Mouse (Mus musculus): Measurements from ENCODE around the gene Plcxd2. TPM values are rescaled to one million over a fixed set of nuclear protein-coding genes. Genes with fewer than 3 reads are reported as not detected.

The Plcxd2 gene
- polyA plus RNA-seq, 1 experiment from 2014 or later: 16.6 TPM

DNA sequence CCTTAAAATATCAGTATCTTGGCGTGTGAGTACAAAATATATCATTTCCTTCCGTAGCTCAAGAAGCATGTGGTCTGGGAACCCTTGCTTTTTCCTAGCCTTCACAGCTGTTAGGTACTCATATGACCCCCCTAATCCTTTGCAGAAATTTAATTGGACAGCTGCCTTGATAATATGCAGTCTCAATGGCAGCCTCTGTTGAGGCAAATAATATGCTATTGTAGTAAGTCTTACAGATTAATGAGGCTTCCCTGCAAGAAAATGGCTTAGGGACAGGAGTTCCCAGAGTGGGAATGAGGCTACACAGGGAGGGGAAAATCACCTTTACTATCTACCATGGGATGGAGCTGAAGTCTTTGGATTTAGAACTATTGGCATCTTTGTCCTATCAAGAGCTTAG lies 73.5 kb downstream of the Plcxd2 start:
- H3K27ac ChIP-seq (ENCODE audit: low read depth, low read length): no peak overlapping the region

DNA sequence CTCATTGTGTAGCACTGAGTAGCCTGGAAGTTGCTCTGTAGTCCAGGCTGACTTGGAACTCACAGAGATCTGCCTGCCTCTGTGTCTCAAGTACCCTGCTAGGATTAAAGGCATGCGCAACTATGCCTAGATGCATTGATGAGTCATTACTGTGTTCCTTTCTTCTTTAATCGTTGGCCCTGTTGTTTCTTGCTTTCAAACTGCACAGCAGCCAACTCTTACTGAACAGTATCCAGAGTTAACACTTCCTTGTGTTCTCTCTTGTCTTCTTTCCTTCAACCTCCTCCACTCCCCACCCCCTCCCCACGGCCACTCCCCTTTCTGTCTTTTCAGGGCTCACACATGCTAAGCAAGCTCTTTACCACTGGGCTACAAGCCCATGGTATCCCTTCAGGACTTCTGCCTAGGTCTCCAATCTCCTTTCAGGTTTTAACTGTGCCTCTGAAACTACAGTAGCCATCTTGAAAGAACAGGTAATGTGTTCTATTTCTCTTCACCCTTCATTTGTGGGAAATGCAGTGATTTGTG lies 74.0 kb downstream of the Plcxd2 start:
- no peak for ATAC-seq
- no peak overlapping the region for H3K4me3 ChIP-seq (ENCODE audit: low read length)
- no peak overlapping the region for H3K9ac ChIP-seq (ENCODE audit: low read depth, low read length)
- no peaks in the 10 kb centered on the region; the same call in none of the 2 replicates for H3K4me1 ChIP-seq (ENCODE audit: control insufficient read depth, insufficient read depth, low read depth, low read length)
- H3K27ac ChIP-seq (ENCODE audit: low read depth, low read length): no peak overlapping the region
- no peak overlapping the region for H3K4me2 ChIP-seq (ENCODE audit: low read length)
- H3K27me3 ChIP-seq (replicated peaks; ENCODE audit: control insufficient read depth, insufficient read depth, low read length): no peaks in the 10 kb centered on the region
- H3K9me3 ChIP-seq (ENCODE audit: control insufficient read depth, low read length): no peaks in the 10 kb centered on the region
- WGBS: 73% methylated on average over 3 of the region's 3 CpGs
- H3K36me3 ChIP-seq (ENCODE audit: control insufficient read depth, insufficient read depth, low read length): no peaks in the 10 kb centered on the region

More for the DNA sequence above, 73.5 kb downstream of the Plcxd2 start:
- 44% methylated on average over 2 of the region's 2 CpGs for WGBS
- H3K36me3 ChIP-seq (ENCODE audit: control insufficient read depth, insufficient read depth, low read length): no peaks in the 10 kb centered on the region
- no peak overlapping the region for H3K4me3 ChIP-seq (ENCODE audit: low read length)
- no peaks in the 10 kb centered on the region; the same call in none of the 2 replicates for H3K4me1 ChIP-seq (ENCODE audit: control insufficient read depth, insufficient read depth, low read depth, low read length)
- ATAC-seq: no peak; the same call in 1 of the 2 replicates
- H3K9me3 ChIP-seq (ENCODE audit: control insufficient read depth, low read length): no peaks in the 10 kb centered on the region
- H3K9ac ChIP-seq (ENCODE audit: low read depth, low read length): no peak overlapping the region
- H3K27me3 ChIP-seq (replicated peaks; ENCODE audit: control insufficient read depth, insufficient read depth, low read length): no peaks in the 10 kb centered on the region
- H3K4me2 ChIP-seq (ENCODE audit: low read length): no peak overlapping the region

DNA sequence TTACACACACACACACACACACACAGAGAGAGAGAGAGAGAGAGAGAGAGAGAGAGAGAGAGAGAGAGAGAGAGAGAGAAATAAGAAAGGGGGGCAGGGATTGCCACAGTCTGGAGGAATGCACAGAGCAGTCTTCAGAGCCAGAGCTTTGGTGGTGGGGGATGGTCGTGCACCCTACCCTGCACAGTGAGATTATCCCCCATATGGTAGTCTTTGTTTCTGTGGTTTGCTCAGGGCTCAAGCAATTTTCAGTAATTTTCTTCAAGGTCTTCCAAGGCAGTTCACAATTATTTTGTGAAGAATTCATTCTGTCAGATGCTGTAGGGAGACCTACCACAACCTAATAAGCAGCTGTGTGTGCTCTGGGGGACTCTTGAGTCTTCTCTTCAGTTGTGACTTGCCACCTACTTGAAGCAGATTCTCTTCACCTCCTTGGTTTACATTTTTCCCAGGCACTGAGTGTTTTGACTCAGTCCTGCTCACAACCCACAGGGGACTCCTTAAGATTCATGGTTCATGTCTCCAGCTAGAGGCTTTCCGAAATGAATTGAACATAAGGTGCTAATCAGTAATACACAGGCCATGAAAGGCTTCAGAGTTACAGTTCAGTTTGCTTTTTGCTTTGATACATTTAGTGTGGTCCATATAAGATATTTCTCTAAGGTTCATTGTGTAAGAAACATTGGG lies 75.2 kb downstream of the Plcxd2 start:
- no peak overlapping the region for H3K4me3 ChIP-seq (ENCODE audit: low read length)
- ATAC-seq: peak; percentile 58; the same call in 1 of the 2 replicates
- WGBS: 58% methylated on average over 2 of the region's 2 CpGs
- no peaks in the 10 kb centered on the region for H3K27me3 ChIP-seq (replicated peaks; ENCODE audit: control insufficient read depth, insufficient read depth, low read length)
- H3K4me1 ChIP-seq (ENCODE audit: control insufficient read depth, insufficient read depth, low read depth, low read length): no peaks in the 10 kb centered on the region; the same call in none of the 2 replicates
- H3K4me2 ChIP-seq (ENCODE audit: low read length): no peak overlapping the region
- H3K9me3 ChIP-seq (ENCODE audit: control insufficient read depth, low read length): no peaks in the 10 kb centered on the region
- H3K9ac ChIP-seq (ENCODE audit: low read depth, low read length): no peak overlapping the region
- no peak overlapping the region for H3K27ac ChIP-seq (ENCODE audit: low read depth, low read length)
- no peaks in the 10 kb centered on the region for H3K36me3 ChIP-seq (ENCODE audit: control insufficient read depth, insufficient read depth, low read length)

DNA sequence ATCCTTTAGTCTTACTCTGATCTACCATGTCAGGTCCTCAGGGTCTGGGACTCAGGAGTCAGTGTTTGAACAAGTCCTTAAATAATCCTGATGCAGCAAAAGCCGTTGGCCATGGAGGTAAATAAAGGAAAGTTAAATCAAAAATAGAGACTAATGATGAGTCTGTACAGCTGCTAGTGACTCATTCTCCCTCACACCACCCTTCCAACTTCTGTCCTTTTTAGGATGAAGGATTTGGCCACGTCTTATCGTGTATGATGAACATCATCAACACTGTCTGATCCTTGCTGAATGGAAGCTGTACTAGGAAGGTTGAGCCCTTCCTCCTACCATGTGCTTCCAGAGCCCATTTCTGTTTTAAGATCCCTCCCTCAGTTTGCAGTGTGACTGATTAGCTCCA lies 79.7 kb downstream of the Plcxd2 start:
- H3K4me1 ChIP-seq (ENCODE audit: control insufficient read depth, insufficient read depth, low read depth, low read length): no peaks in the 10 kb centered on the region; the same call in 1 of the 2 replicates
- no peak overlapping the region for H3K9ac ChIP-seq (ENCODE audit: low read depth, low read length)
- no peak for ATAC-seq
- H3K9me3 ChIP-seq (ENCODE audit: control insufficient read depth, low read length): no peaks in the 10 kb centered on the region
- H3K27ac ChIP-seq (ENCODE audit: low read depth, low read length): no peak overlapping the region
- no peaks in the 10 kb centered on the region for H3K36me3 ChIP-seq (ENCODE audit: control insufficient read depth, insufficient read depth, low read length)
- no peaks in the 10 kb centered on the region for H3K27me3 ChIP-seq (replicated peaks; ENCODE audit: control insufficient read depth, insufficient read depth, low read length)
- no peak overlapping the region for H3K4me2 ChIP-seq (ENCODE audit: low read length)
- 93% methylated on average over 3 of the region's 3 CpGs for WGBS
- H3K4me3 ChIP-seq (ENCODE audit: low read length): no peak overlapping the region

DNA sequence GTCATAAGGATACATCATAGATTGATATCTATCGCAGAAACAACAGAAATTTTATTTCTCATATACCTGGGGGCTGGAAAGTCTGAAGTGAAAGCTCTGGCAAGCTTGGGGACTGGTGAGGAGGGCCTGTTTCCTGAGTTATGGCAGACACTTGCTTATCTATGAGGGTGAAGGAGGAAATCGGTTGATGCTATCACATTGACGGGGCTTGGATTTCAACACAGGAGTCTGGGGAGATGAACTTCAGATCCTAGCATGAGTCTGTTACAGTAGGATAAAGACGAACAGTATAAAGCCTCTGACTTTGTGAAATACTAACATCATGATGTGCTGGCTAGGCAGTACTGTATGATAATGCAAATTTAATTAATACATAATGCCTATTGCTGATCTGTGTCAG lies 81.9 kb downstream of the Plcxd2 start:
- no peaks in the 10 kb centered on the region for H3K36me3 ChIP-seq (ENCODE audit: control insufficient read depth, insufficient read depth, low read length)
- no peak overlapping the region for H3K4me3 ChIP-seq (ENCODE audit: low read length)
- no peak overlapping the region for H3K9ac ChIP-seq (ENCODE audit: low read depth, low read length)
- no peak overlapping the region for H3K4me2 ChIP-seq (ENCODE audit: low read length)
- H3K27me3 ChIP-seq (replicated peaks; ENCODE audit: control insufficient read depth, insufficient read depth, low read length): no peaks in the 10 kb centered on the region
- H3K4me1 ChIP-seq (ENCODE audit: control insufficient read depth, insufficient read depth, low read depth, low read length): no peaks in the 10 kb centered on the region
- ATAC-seq: no peak
- WGBS: 91% methylated on average over 4 of the region's 4 CpGs
- no peak overlapping the region for H3K27ac ChIP-seq (ENCODE audit: low read depth, low read length)
- no peaks in the 10 kb centered on the region for H3K9me3 ChIP-seq (ENCODE audit: control insufficient read depth, low read length)

DNA sequence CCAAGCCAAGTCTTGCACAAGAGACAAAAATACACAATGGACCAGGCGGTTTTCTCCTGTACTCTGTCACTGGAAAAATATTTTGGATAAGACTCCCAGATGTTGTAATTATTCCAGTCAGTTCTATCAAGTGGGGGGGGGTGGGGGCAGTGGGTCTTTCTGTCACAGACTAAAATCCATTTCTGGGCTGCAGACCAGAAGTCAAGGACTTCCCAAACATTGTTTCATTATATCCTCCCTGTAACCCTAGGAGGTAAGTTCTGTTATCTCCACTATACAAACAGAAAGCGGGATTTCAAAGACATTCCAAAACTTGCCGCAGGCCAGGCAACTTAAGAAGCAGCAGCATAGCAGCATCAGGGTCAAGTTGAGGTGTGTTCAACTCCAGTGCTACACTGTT lies 82.4 kb downstream of the Plcxd2 start:
- H3K4me3 ChIP-seq (ENCODE audit: low read length): no peak overlapping the region
- H3K36me3 ChIP-seq (ENCODE audit: control insufficient read depth, insufficient read depth, low read length): no peaks in the 10 kb centered on the region
- no peak overlapping the region for H3K9ac ChIP-seq (ENCODE audit: low read depth, low read length)
- no peak for ATAC-seq
- H3K9me3 ChIP-seq (ENCODE audit: control insufficient read depth, low read length): no peaks in the 10 kb centered on the region
- H3K4me1 ChIP-seq (ENCODE audit: control insufficient read depth, insufficient read depth, low read depth, low read length): no peaks in the 10 kb centered on the region
- H3K4me2 ChIP-seq (ENCODE audit: low read length): no peak overlapping the region
- H3K27me3 ChIP-seq (replicated peaks; ENCODE audit: control insufficient read depth, insufficient read depth, low read length): no peaks in the 10 kb centered on the region
- no peak overlapping the region for H3K27ac ChIP-seq (ENCODE audit: low read depth, low read length)
- WGBS: 74% methylated on average over 3 of the region's 3 CpGs

DNA sequence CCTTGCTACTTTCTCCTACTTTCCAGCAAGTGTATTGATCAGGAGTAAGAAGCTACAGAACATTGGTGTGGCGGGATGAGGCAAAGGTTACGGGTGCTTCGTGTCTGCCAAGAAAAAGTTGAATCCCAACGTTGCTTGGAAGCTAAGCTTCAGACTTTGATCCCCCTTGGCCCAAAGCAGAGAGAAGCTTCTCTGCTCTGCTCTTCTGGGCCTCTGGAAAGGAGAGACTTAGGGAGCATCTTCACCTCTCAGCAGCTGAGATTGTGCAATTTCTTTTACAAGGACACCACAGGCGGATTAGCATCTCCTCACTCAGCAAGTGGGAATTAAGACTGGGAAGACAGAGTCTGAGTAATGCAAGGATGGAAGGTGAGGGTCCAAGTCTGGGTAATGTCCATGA lies 83.1 kb downstream of the Plcxd2 start:
- Histone ChIP-seq H3K9ac (ENCODE audit: low read depth, low read length) (no peak overlapping the region), H3K4me3 (ENCODE audit: low read length) (no peak overlapping the region), H3K36me3 (ENCODE audit: control insufficient read depth, insufficient read depth, low read length) (no peaks in the 10 kb centered on the region), H3K27me3 (replicated peaks; ENCODE audit: control insufficient read depth, insufficient read depth, low read length) (no peaks in the 10 kb centered on the region), H3K9me3 (ENCODE audit: control insufficient read depth, low read length) (no peaks in the 10 kb centered on the region), H3K27ac (ENCODE audit: low read depth, low read length) (no peak overlapping the region), H3K4me1 (ENCODE audit: control insufficient read depth, insufficient read depth, low read depth, low read length) (no peaks in the 10 kb centered on the region), H3K4me2 (ENCODE audit: low read length) (no peak overlapping the region)
- 85% methylated on average over 5 of the region's 5 CpGs for WGBS
- ATAC-seq: no peak

DNA sequence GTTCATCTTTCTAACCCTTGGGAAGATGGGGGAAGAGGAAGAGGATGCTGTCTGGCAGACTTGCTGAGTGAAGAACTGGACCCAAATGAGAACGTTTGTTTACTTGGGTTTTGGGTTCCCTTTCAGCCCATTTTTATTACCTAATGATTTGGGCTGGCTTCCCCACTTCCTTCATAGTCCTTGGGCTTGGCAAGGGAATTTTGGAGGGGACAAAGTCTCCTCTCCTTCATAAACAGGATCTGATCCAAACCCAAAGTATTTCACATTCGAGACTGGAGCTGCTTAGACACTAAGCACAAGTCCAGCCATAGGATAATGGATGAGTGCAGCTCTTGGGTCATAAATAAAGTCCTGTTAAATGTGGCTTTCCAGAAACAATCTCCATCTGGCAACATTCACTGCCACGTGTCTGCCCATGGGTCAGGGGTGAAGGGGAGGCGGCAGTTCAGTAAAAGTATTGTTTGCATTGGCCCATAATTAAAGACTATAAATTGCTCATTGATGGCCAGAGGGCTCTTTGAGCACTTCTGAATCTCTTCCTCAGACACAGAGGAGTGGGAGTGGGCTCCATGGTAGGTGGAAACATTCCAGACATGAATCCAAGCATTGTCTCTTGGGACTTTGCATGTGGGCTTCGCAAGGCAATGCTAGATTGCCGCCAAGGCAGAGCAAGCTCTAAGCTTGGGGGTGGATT lies 86.1 kb downstream of the Plcxd2 start:
- H3K9ac ChIP-seq (ENCODE audit: low read depth, low read length): no peak overlapping the region
- no peak overlapping the region for H3K4me2 ChIP-seq (ENCODE audit: low read length)
- WGBS: 73% methylated on average over 6 of the region's 6 CpGs
- H3K36me3 ChIP-seq (ENCODE audit: control insufficient read depth, insufficient read depth, low read length): no peaks in the 10 kb centered on the region
- H3K4me1 ChIP-seq (ENCODE audit: control insufficient read depth, insufficient read depth, low read depth, low read length): no peaks in the 10 kb centered on the region
- no peak for ATAC-seq
- H3K27me3 ChIP-seq (replicated peaks; ENCODE audit: control insufficient read depth, insufficient read depth, low read length): no peaks in the 10 kb centered on the region
- no peak overlapping the region for H3K27ac ChIP-seq (ENCODE audit: low read depth, low read length)
- H3K9me3 ChIP-seq (ENCODE audit: control insufficient read depth, low read length): no peaks in the 10 kb centered on the region
- no peak overlapping the region for H3K4me3 ChIP-seq (ENCODE audit: low read length)

DNA sequence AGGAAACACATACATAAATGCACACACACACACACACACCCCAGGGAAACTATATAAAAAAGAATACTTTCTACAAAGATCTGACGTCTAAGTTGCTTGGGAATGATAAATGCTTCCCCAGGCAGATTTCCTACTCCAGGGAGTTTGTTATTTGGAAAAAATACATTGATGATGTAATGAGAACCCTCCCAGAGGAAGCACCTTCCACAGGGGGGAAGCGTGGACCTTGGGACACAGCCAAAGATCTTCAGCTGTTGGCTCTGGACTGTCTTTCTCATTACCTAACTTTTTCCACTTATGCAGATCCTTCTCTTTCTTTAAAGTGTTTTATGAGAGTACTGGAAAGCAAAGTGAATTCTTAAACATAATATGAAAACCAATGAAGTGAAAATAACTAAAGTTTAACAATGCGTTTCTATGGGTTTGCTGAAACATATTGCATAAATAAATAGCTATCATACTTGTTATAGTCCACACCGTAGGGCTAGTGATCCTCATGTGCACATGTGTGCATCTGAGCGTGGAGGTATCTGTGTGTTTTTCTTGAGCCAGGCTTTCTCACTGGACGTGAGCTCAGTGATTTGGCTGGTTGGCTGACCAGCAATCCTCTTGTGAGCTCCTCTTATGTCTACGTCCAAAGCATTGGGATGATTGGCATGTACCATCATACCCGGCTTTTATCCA lies 87.3 kb downstream of the Plcxd2 start:
- Histone ChIP-seq H3K4me1 (ENCODE audit: control insufficient read depth, insufficient read depth, low read depth, low read length) (no peaks in the 10 kb centered on the region), H3K36me3 (ENCODE audit: control insufficient read depth, insufficient read depth, low read length) (no peaks in the 10 kb centered on the region), H3K4me2 (ENCODE audit: low read length) (no peak overlapping the region), H3K4me3 (ENCODE audit: low read length) (no peak overlapping the region), H3K27ac (ENCODE audit: low read depth, low read length) (no peak overlapping the region), H3K27me3 (replicated peaks; ENCODE audit: control insufficient read depth, insufficient read depth, low read length) (no peaks in the 10 kb centered on the region), H3K9ac (ENCODE audit: low read depth, low read length) (no peak overlapping the region), H3K9me3 (ENCODE audit: control insufficient read depth, low read length) (no peaks in the 10 kb centered on the region)
- no peak for ATAC-seq
- WGBS: 74% methylated on average over 8 of the region's 8 CpGs

Data from hindbrain, embryonic 16.5 days (tissue).